Mouse (Mus musculus) WW6 (cell line): ENCODE measurements around the gene Hs3st3b1.

Source experiments
- DNase-seq: peaks from one replicate; pipeline ENCODE4 v3.0.0-alpha.2; 2013; ENCODE audit warnings: low read depth, low spot score

The Hs3st3b1 gene

GRCm38 (mm10) chr11:63924286-63924930, 2.3 kb upstream of the Hs3st3b1 start:
- no peak for DNase-seq

GRCm38 (mm10) chr11:63923386-63923785, 1.3 kb upstream of the Hs3st3b1 start:
- DNase-seq: no peak

GRCm38 (mm10) chr11:63921044-63921951, 792 bp downstream of the Hs3st3b1 start:
- no peak for DNase-seq

GRCm38 (mm10) chr11:63920531-63920930, 1.6 kb downstream of the Hs3st3b1 start:
- DNase-seq: no peak

- no peak for DNase-seq
Measured at GRCm38 (mm10) chr11:63919211-63920098, 2.6 kb downstream of the Hs3st3b1 start.

GRCm38 (mm10) chr11:63918321-63919105, 3.6 kb downstream of the Hs3st3b1 start:
- DNase-seq: no peak

- DNase-seq: no peak
Measured at GRCm38 (mm10) chr11:63917561-63917960, 4.5 kb downstream of the Hs3st3b1 start.

- no peak for DNase-seq
Measured at GRCm38 (mm10) chr11:63914388-63914787, 7.7 kb downstream of the Hs3st3b1 start.

GRCm38 (mm10) chr11:63913936-63914335, 8.2 kb downstream of the Hs3st3b1 start:
- DNase-seq: no peak

GRCm38 (mm10) chr11:63911001-63911400, 11.1 kb downstream of the Hs3st3b1 start:
- no peak for DNase-seq

- DNase-seq: no peak
Measured at GRCm38 (mm10) chr11:63909961-63910360, 12.1 kb downstream of the Hs3st3b1 start.

GRCm38 (mm10) chr11:63908500-63908899, 13.6 kb downstream of the Hs3st3b1 start:
- DNase-seq: no peak

GRCm38 (mm10) chr11:63906552-63907353, 15.3 kb downstream of the Hs3st3b1 start:
- DNase-seq: no peak

GRCm38 (mm10) chr11:63904787-63905186, 17.3 kb downstream of the Hs3st3b1 start:
- no peak for DNase-seq

- no peak for DNase-seq
Measured at GRCm38 (mm10) chr11:63898509-63899168, 23.5 kb downstream of the Hs3st3b1 start.

GRCm38 (mm10) chr11:63897856-63898508, 24.1 kb downstream of the Hs3st3b1 start:
- DNase-seq: no peak

GRCm38 (mm10) chr11:63897011-63897410, 25.1 kb downstream of the Hs3st3b1 start:
- no peak for DNase-seq

- DNase-seq: no peak
Measured at GRCm38 (mm10) chr11:63894188-63894587, 27.9 kb downstream of the Hs3st3b1 start.

GRCm38 (mm10) chr11:63893557-63893956, 28.5 kb downstream of the Hs3st3b1 start:
- no peak for DNase-seq
